Comparison of ENCODE assay signal across 8 mouse cellular contexts in genomic region chr9:121856649-121857416, GRCm38 (mm10). TPM values are rescaled to one million over a fixed set of nuclear protein-coding genes. Genes with fewer than 3 reads are reported as not detected.
DNase-seq lines count a peak whose midpoint lies in the region; ATAC-seq lines count a peak whose summit lies in the region.

No protein-coding gene starts in this region.

- peak overlapping the region; percentile 84 for H3K9ac ChIP-seq in hindbrain, embryonic 11.5 days (ENCODE audit: low read depth, low read length)
- H3K9ac ChIP-seq in liver, embryonic 12.5 days = peak overlapping the region; percentile 94
- peak overlapping the region; percentile 88 for H3K9ac ChIP-seq in neural tube, embryonic 12.5 days

- ATAC-seq in hindbrain, embryonic 11.5 days (ENCODE audit: low FRiP score) = peak; percentile 59
- peak; percentile 41 for ATAC-seq in liver, embryonic 12.5 days
- peak; percentile 23 for ATAC-seq in neural tube, embryonic 12.5 days (ENCODE audit: low FRiP score, low read depth)

- WGBS in hindbrain, embryonic 11.5 days = 2% methylated on average over 38 of the region's 39 CpGs
- WGBS in liver, embryonic 12.5 days (ENCODE audit: insufficient replicate concordance) = 2% methylated on average over 39 of the region's 39 CpGs
- 2% methylated on average over 39 of the region's 39 CpGs for WGBS in neural tube, embryonic 12.5 days

- H3K4me1 ChIP-seq in hindbrain, embryonic 11.5 days (replicated peaks; ENCODE audit: control insufficient read depth, insufficient read depth, low read length) = 0 out of 2 replicates have a peak, but pooled peaks cover 2% of the 10 kb centered on the region
- H3K4me1 ChIP-seq in liver, embryonic 12.5 days = peaks cover 40% of the 10 kb centered on the region
- H3K4me1 ChIP-seq in neural tube, embryonic 12.5 days = peaks cover 8% of the 10 kb centered on the region

- no peaks in the 10 kb centered on the region for H3K9me3 ChIP-seq in hindbrain, embryonic 11.5 days (ENCODE audit: control insufficient read depth, low read length)
- H3K9me3 ChIP-seq in liver, embryonic 12.5 days (replicated peaks) = no peaks in the 10 kb centered on the region
- no peaks in the 10 kb centered on the region for H3K9me3 ChIP-seq in neural tube, embryonic 12.5 days

- H3K27me3 ChIP-seq in hindbrain, embryonic 11.5 days (ENCODE audit: control insufficient read depth, insufficient read depth, low read length) = no peaks in the 10 kb centered on the region
- H3K27me3 ChIP-seq in liver, embryonic 12.5 days (replicated peaks) = no peaks in the 10 kb centered on the region
- no peaks in the 10 kb centered on the region for H3K27me3 ChIP-seq in neural tube, embryonic 12.5 days (replicated peaks)

- H3K4me3 ChIP-seq in hindbrain, embryonic 11.5 days (ENCODE audit: low read depth, low read length) = peak overlapping the region; percentile 82
- peak overlapping the region; percentile 88 for H3K4me3 ChIP-seq in liver, embryonic 12.5 days
- peak overlapping the region; percentile 77 for H3K4me3 ChIP-seq in neural tube, embryonic 12.5 days

- peak overlapping the region; percentile 92 for H3K27ac ChIP-seq in hindbrain, embryonic 11.5 days (ENCODE audit: low read depth, low read length)
- H3K27ac ChIP-seq in liver, embryonic 12.5 days = peak overlapping the region; percentile 97
- H3K27ac ChIP-seq in neural tube, embryonic 12.5 days = peak overlapping the region; percentile 87

- H3K36me3 ChIP-seq in hindbrain, embryonic 11.5 days (ENCODE audit: control insufficient read depth, insufficient read depth, low read length) = no peaks in the 10 kb centered on the region
- peaks cover 16% of the 10 kb centered on the region for H3K36me3 ChIP-seq in liver, embryonic 12.5 days
- peaks cover 3% of the 10 kb centered on the region; the same call in 1 of the 2 replicates for H3K36me3 ChIP-seq in neural tube, embryonic 12.5 days

- DNase-seq in cerebellum, adult 9-10 months = peak; percentile 27
- no peak for DNase-seq in cerebellum, postnatal 36 days
- peak; percentile 14 for DNase-seq in 3T3-L1 (ENCODE audit: low read depth, low spot score)
- peak; percentile 25 for DNase-seq in c-Kit-negative CD71-positive TER-119-positive erythroid progenitor cells, embryonic 14.5 days (ENCODE audit: low read depth, low spot score)
- DNase-seq in hindbrain, embryonic 11.5 days (ENCODE audit: low spot score) = no peak
- no peak for DNase-seq in cerebellum, adult 11 months

- peak overlapping the region; percentile 61 for H3K4me2 ChIP-seq in hindbrain, embryonic 11.5 days (replicated peaks; ENCODE audit: low read depth, low read length)
- H3K4me2 ChIP-seq in liver, embryonic 12.5 days = peak overlapping the region; percentile 93
- H3K4me2 ChIP-seq in neural tube, embryonic 12.5 days (replicated peaks) = peak overlapping the region; percentile 94

RNA-seq across cellular contexts. Expression of gene Higd1a, which starts 1.3 kb away (rescaled TPM):
- polyA plus RNA-seq in hindbrain, embryonic 11.5 days (2014; fragmentation: Nextera tagmentation; extraction: Ambion mirVana) = 149 and 158 TPM in 2 replicates
- 135 and 145 TPM in 2 replicates for polyA plus RNA-seq in liver, embryonic 12.5 days (2016; fragmentation: Nextera tagmentation; extraction: Ambion mirVana)
- 134 and 147 TPM in 2 replicates for polyA plus RNA-seq in neural tube, embryonic 12.5 days (2016; fragmentation: Nextera tagmentation; extraction: Ambion mirVana)

RNA-seq across cellular contexts. Expression of gene Ccdc13, which starts 17.6 kb away (rescaled TPM):
- 2.4 and 4.0 TPM in 2 replicates for polyA plus RNA-seq in hindbrain, embryonic 11.5 days (2014; fragmentation: Nextera tagmentation; extraction: Ambion mirVana)
- not detected in 2 replicates for polyA plus RNA-seq in liver, embryonic 12.5 days (2016; fragmentation: Nextera tagmentation; extraction: Ambion mirVana)
- polyA plus RNA-seq in neural tube, embryonic 12.5 days (2016; fragmentation: Nextera tagmentation; extraction: Ambion mirVana) = 4.0 and 4.8 TPM in 2 replicates

RNA-seq across cellular contexts. Expression of gene Ackr2, which starts 41.3 kb away (rescaled TPM):
- 1.2 and 1.4 TPM in 2 replicates for polyA plus RNA-seq in hindbrain, embryonic 11.5 days (2014; fragmentation: Nextera tagmentation; extraction: Ambion mirVana)
- 0.16 and 0.19 TPM in 2 replicates for polyA plus RNA-seq in liver, embryonic 12.5 days (2016; fragmentation: Nextera tagmentation; extraction: Ambion mirVana)
- 0.48 and 0.95 TPM in 2 replicates for polyA plus RNA-seq in neural tube, embryonic 12.5 days (2016; fragmentation: Nextera tagmentation; extraction: Ambion mirVana)

RNA-seq across cellular contexts. Expression of gene Cyp8b1, which starts 59.3 kb away (rescaled TPM):
- polyA plus RNA-seq in hindbrain, embryonic 11.5 days (2014; fragmentation: Nextera tagmentation; extraction: Ambion mirVana) = not detected in 2 replicates
- 0.22 and 0.27 TPM in 2 replicates for polyA plus RNA-seq in liver, embryonic 12.5 days (2016; fragmentation: Nextera tagmentation; extraction: Ambion mirVana)
- not detected in 2 replicates for polyA plus RNA-seq in neural tube, embryonic 12.5 days (2016; fragmentation: Nextera tagmentation; extraction: Ambion mirVana)

Comparison
In these comparisons a context has a peak if more than half of its experiments do, and no peak if none do; other contexts are left out.
1. DNase-seq: peak in cerebellum, adult 9-10 months (single experiment), 3T3-L1 (single experiment) and c-Kit-negative CD71-positive TER-119-positive erythroid progenitor cells, embryonic 14.5 days (single experiment); none in cerebellum, postnatal 36 days (0 of 2), hindbrain, embryonic 11.5 days (single experiment) and cerebellum, adult 11 months (single experiment).
2. Peak in every context shown above with its lines, with median percentiles within 50 percentile points of each other: ATAC-seq, H3K27ac ChIP-seq, H3K4me2 ChIP-seq, H3K4me3 ChIP-seq and H3K9ac ChIP-seq.